Mouse (Mus musculus) midbrain, postnatal 0 days (tissue): ENCODE measurements around the gene Zfp84. TPM values are rescaled to one million over a fixed set of nuclear protein-coding genes. Genes with fewer than 3 reads are reported as not detected.
A peak's percentile ranks its signal among the peaks of the same experiment; 100 is the strongest.

Source experiments
- ATAC-seq: fragments of 200-750 bp; cut with Nextera tagmentation; 2 replicates; pipeline ENCODE4 v1.8.0; 2017; ENCODE audit warnings: moderate number of reproducible peaks, mild to moderate bottlenecking, moderate TSS enrichment, moderate library complexity; ENCODE audit not compliant: low FRiP score
- DNase-seq: peaks from one replicate; pipeline ENCODE4 v3.0.0-alpha.2; 2015; ENCODE audit warnings: low spot score
- H3K27ac ChIP-seq: fragments of 300-500 bp; sonication (generic); 2 replicates; pipeline ENCODE4 v1.5.1; 2014; ENCODE audit warnings: low read depth, mild to moderate bottlenecking, low read length, mixed read lengths
- H3K27me3 ChIP-seq: fragments of 300-500 bp; sonication (generic); 2 replicates; pipeline ENCODE4 v1.6.1; 2014; ENCODE audit warnings: low read length, control low read depth, mixed read lengths; ENCODE audit not compliant: insufficient read depth
- H3K36me3 ChIP-seq: fragments of 300-500 bp; sonication (generic); 2 replicates; pipeline ENCODE4 v1.6.1; 2014; ENCODE audit warnings: low read length, control low read depth, mixed read lengths; ENCODE audit not compliant: insufficient read depth
- H3K4me1 ChIP-seq: fragments of 300-500 bp; sonication (generic); 2 replicates; pipeline ENCODE4 v1.6.1; 2014; ENCODE audit warnings: mild to moderate bottlenecking, control low read depth, antibody characterized with exemption, low read length, mixed read lengths; ENCODE audit not compliant: insufficient read depth
- H3K4me2 ChIP-seq: fragments of 300-500 bp; sonication (generic); 2 replicates; pipeline ENCODE4 v1.6.1; 2014; ENCODE audit warnings: low read depth, mild to moderate bottlenecking, low read length, mixed read lengths; ENCODE audit not compliant: poor library complexity, severe bottlenecking
- H3K4me3 ChIP-seq: fragments of 300-500 bp; sonication (generic); 2 replicates; pipeline ENCODE4 v1.5.1; 2014; ENCODE audit warnings: low read depth, mild to moderate bottlenecking, low read length, moderate library complexity
- H3K9ac ChIP-seq: fragments of 300-500 bp; sonication (generic); replicated peaks from 2 replicates; pipeline ENCODE4 v1.6.1; 2014; ENCODE audit warnings: mild to moderate bottlenecking, low read length, moderate library complexity, mixed read lengths; ENCODE audit not compliant: poor library complexity, severe bottlenecking
- H3K9me3 ChIP-seq: fragments of 300-500 bp; sonication (generic); 2 replicates; pipeline ENCODE4 v1.6.1; 2016; ENCODE audit warnings: low read length, control low read depth
- CTCF ChIP-seq: IDR thresholded peaks from 2 replicates; pipeline ENCODE4 v1.5.1; 2016; ENCODE audit warnings: antibody characterized with exemption, mild to moderate bottlenecking
- WGBS: fragments of 180-500 bp; shearing (Covaris S2); extraction: QIAGEN DNeasy Blood & Tissue Kit; methylation state at CpG from one replicate; pipeline ENCODE4 v1.1.7; 2014; 5-methylcytosine and 5-hydroxymethylcytosine counted together
- polyA plus RNA-seq: library from polyadenylated mRNA; unstranded; fragments of >200 nt; fragmentation: Nextera tagmentation; extraction: Ambion mirVana; gene quantifications from 2 replicates; pipeline ENCODE4 v1.2.1, GENCODE M21; 2015
- total RNA-seq: library from RNA; depleted of rRNA; stranded (reverse); fragments of >200 nt; gene quantifications from 2 replicates; pipeline ENCODE4 v1.2.3, GENCODE M21; 2014

Zfp84 gene
- total and polyA plus RNA-seq, 2 experiments from 2014 or later = 5.9 to 11.8 TPM

DNA sequence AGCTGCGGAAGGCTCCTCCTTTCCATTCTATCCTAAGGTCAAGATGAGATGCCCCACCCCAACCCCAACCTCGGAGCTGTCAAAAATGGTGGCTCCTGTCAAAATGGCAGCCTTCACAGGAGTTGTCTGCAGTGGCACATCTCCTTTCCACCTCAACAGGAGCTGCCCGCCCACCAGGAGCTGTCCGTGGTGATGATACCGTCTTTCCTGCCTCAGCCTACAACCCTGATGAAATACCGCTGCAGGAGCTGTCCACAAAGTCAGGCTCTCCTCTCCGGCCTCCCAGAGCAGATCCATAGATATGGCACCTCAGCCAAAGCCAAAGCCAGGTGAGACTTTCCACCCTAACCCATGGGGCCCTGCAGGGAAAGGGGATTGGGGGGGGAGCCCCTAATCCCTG, 3.6 kb upstream of the Zfp84 start:
- H3K4me3 ChIP-seq = no peak overlapping the region
- H3K9ac ChIP-seq = no peak overlapping the region
- no peaks in the 10 kb centered on the region for H3K36me3 ChIP-seq
- WGBS = 82% methylated on average over 7 of the region's 7 CpGs
- DNase-seq (no peak), ATAC-seq (no peak)
- H3K4me2 ChIP-seq = no peak overlapping the region
- H3K27me3 ChIP-seq = no peaks in the 10 kb centered on the region
- no peak overlapping the region for H3K27ac ChIP-seq
- H3K9me3 ChIP-seq = no peaks in the 10 kb centered on the region
- TF ChIP-seq CTCF = no peak
- H3K4me1 ChIP-seq = peaks cover 5% of the 10 kb centered on the region

DNA sequence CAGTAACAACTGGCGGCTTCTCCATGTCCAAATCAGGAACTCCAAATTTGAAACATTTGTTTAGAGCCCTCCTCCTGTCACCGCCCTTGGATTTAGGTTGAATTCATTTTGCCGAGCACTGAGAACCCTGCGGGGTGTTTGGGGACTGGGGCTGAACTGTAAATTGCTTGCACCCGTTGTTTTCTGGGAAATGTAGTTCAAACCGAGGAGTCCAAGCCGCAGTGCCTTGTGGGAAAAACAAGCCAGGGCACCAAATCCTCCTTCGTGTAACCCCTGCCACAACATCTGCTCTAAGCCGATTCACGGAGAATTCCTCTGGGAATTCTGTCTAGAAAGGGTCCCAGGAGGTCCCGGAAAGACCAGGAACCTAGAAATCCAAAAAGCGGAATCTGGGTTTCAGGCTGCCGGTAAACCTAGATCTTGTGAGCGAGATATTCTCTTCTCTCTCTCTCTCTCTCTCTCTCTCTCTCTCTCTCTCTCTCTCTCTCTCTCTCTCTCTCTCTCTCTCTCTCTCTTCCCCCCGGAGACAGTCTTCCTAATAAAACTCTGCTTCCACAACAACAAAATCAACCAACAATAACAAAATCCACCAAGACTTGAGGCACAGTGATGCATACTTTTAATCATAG, 1.2 kb upstream of the Zfp84 start:
- under 1% methylated on average over 15 of the region's 15 CpGs for WGBS
- Histone ChIP-seq H3K9me3 (no peaks in the 10 kb centered on the region), H3K9ac (peak overlapping the region; percentile 62), H3K27ac (peak overlapping the region; percentile 75), H3K27me3 (no peaks in the 10 kb centered on the region), H3K4me3 (peak overlapping the region; percentile 67), H3K4me2 (peak overlapping the region; percentile 68), H3K4me1 (peaks cover 5% of the 10 kb centered on the region), H3K36me3 (no peaks in the 10 kb centered on the region)
- peak; percentile 55 for ATAC-seq
- DNase-seq = peak; percentile 92
- TF ChIP-seq CTCF = no peak

DNA sequence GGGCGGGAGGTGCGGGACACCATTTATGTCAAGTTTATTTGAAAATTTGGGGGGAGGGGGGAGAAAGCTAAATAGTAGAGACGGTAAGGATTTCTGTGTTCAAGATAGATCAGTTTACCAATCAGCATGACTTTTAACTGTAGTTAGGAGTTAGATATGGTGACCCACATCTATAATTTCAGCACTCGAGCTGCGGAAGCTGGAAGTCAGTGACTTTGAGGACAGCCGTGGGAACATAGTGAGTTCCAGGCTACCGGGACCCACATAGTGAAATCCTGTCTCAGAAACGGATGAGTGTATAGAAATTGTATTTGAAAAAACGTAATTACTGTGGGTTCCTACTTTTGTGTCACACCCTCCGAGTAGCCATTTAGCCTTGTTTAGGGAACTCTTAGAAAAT, 628 bp downstream of the Zfp84 start:
- Histone ChIP-seq H3K4me1 (peaks cover 5% of the 10 kb centered on the region), H3K4me3 (peak overlapping the region; percentile 67), H3K27me3 (no peaks in the 10 kb centered on the region), H3K9ac (peak overlapping the region; percentile 75), H3K4me2 (peak overlapping the region; percentile 68), H3K9me3 (no peaks in the 10 kb centered on the region), H3K27ac (peak overlapping the region; percentile 71; the same call in 1 of the 2 replicates), H3K36me3 (peaks cover 9% of the 10 kb centered on the region)
- 7% methylated on average over 10 of the region's 10 CpGs for WGBS
- no peak for ATAC-seq
- TF ChIP-seq CTCF = no peak
- no peak for DNase-seq

DNA sequence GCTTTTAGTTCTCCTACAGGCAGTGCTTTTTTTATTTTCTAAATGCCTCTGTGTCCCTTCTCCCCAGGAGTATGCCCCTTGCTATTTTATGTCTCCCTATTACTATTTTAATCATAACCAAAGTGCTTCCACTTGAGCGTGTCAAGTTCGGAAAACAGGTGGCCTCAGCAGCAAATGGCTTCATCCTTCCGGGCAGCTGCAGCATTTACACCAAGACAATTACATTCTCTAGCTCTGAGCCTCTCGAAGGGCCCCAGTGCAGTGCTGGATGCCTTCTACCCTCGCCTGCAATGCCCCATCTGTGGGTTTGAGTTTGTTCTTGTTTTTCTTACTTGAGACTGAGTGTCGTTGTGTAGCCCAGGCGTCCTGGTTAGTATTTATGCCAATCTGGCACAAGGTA, 5.2 kb downstream of the Zfp84 start:
- no peak overlapping the region for H3K9ac ChIP-seq
- TF ChIP-seq CTCF = no peak
- H3K4me3 ChIP-seq = no peak overlapping the region
- no peaks in the 10 kb centered on the region for H3K27me3 ChIP-seq
- H3K4me1 ChIP-seq = peaks cover 5% of the 10 kb centered on the region
- 88% methylated on average over 7 of the region's 7 CpGs for WGBS
- ATAC-seq (no peak), DNase-seq (no peak)
- no peaks in the 10 kb centered on the region for H3K9me3 ChIP-seq
- peaks cover 48% of the 10 kb centered on the region for H3K36me3 ChIP-seq
- H3K27ac ChIP-seq = no peak overlapping the region
- no peak overlapping the region for H3K4me2 ChIP-seq

DNA sequence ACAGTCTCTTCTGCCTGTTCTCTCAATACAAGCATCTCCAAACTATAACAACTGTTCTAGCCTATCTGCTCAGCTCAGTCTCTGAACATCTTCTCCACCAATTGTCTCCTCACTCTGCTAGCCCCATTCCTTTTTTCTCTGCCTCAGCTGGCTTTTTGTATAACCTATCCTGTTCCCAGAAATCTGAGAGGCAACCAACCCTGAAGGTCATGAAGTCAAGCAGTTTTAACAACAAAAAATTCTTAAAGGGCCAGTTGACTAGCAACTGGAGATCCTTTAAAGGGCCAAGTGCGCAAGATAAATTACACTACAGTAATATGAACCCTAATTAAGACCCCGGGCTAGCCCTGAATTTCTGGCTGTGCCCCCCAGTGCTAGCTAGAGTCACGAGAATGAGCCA, 6.0 kb downstream of the Zfp84 start:
- H3K4me3 ChIP-seq = no peak overlapping the region
- no peak for TF ChIP-seq CTCF
- H3K4me2 ChIP-seq = no peak overlapping the region
- peaks cover 52% of the 10 kb centered on the region for H3K36me3 ChIP-seq
- ATAC-seq (no peak), DNase-seq (no peak)
- no peak overlapping the region for H3K27ac ChIP-seq
- H3K4me1 ChIP-seq = peaks cover 2% of the 10 kb centered on the region
- H3K9ac ChIP-seq = no peak overlapping the region
- H3K9me3 ChIP-seq = no peaks in the 10 kb centered on the region
- H3K27me3 ChIP-seq = no peaks in the 10 kb centered on the region
- 95% methylated on average over 3 of the region's 3 CpGs for WGBS

DNA sequence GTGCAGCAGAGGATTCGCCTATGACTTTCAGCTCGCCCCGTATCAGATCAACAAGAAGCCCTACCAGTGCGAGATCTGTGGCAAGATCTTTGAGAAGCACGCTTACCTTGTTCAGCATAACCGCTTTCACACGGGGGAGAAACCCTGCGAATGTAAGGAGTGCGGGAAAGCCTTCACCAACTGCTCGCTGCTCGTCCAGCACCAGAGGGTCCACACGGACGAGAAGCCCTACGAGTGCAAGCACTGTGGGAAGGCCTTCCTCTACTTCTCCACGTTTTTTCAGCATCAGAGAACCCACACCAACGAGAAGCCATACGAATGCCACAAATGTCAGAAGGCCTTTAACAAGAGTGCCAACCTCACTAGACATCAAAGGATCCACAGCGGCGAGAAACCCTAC, 8.2 kb downstream of the Zfp84 start:
- H3K4me2 ChIP-seq = no peak overlapping the region
- H3K27ac ChIP-seq = no peak overlapping the region
- no peaks in the 10 kb centered on the region for H3K4me1 ChIP-seq
- peaks cover 52% of the 10 kb centered on the region for H3K36me3 ChIP-seq
- H3K27me3 ChIP-seq = no peaks in the 10 kb centered on the region
- TF ChIP-seq CTCF = no peak
- H3K9ac ChIP-seq = no peak overlapping the region
- H3K4me3 ChIP-seq = no peak overlapping the region
- ATAC-seq (no peak), DNase-seq (no peak)
- WGBS = 95% methylated on average over 19 of the region's 19 CpGs
- H3K9me3 ChIP-seq = no peaks in the 10 kb centered on the region
